Mouse (Mus musculus) stomach, embryonic 16.5 days (tissue): ENCODE measurements around the gene Igfbp3. TPM values are rescaled to one million over a fixed set of nuclear protein-coding genes. Genes with fewer than 3 reads are reported as not detected.

Experiments
- ATAC-seq: fragments of 200-750 bp; cut with Nextera tagmentation; 2 replicates; pipeline ENCODE4 v1.8.0; 2017; ENCODE audit warnings: moderate number of reproducible peaks, moderate TSS enrichment; ENCODE audit not compliant: insufficient read depth, low FRiP score
- H3K27ac ChIP-seq: fragments of 300-500 bp; sonication (generic); 2 replicates; pipeline ENCODE4 v1.5.1; 2014; ENCODE audit warnings: low read length
- H3K27me3 ChIP-seq: fragments of 300-500 bp; sonication (generic); 2 replicates; pipeline ENCODE4 v1.6.1; 2014; ENCODE audit warnings: low read length, control low read depth, mixed read lengths; ENCODE audit not compliant: control insufficient read depth, insufficient read depth
- H3K36me3 ChIP-seq: fragments of 300-500 bp; sonication (generic); 2 replicates; pipeline ENCODE4 v1.6.1; 2014; ENCODE audit warnings: low read length; ENCODE audit not compliant: control insufficient read depth, insufficient read depth
- H3K4me1 ChIP-seq: fragments of 300-500 bp; sonication (generic); 2 replicates; pipeline ENCODE4 v1.6.1; 2014; ENCODE audit warnings: low read length, control low read depth, mixed read lengths; ENCODE audit not compliant: control insufficient read depth, insufficient read depth
- H3K4me2 ChIP-seq: fragments of 300-500 bp; sonication (generic); 2 replicates; pipeline ENCODE4 v1.6.1; 2014; ENCODE audit warnings: low read depth, low read length, mixed read lengths
- H3K4me3 ChIP-seq: fragments of 300-500 bp; sonication (generic); replicated peaks from 2 replicates; pipeline ENCODE4 v1.5.1; 2014; ENCODE audit warnings: mild to moderate bottlenecking, low read length
- H3K9ac ChIP-seq: fragments of 300-500 bp; sonication (generic); 2 replicates; pipeline ENCODE4 v1.6.1; 2014; ENCODE audit warnings: low read length
- H3K9me3 ChIP-seq: fragments of 300-500 bp; sonication (generic); replicated peaks from 2 replicates; pipeline ENCODE4 v1.6.1; 2016; ENCODE audit warnings: low read length, control low read depth; ENCODE audit not compliant: control insufficient read depth
- WGBS: fragments of 180-500 bp; shearing (Covaris S2); extraction: QIAGEN DNeasy Blood & Tissue Kit; methylation state at CpG from one replicate; pipeline ENCODE4 v1.1.7; 2014; 5-methylcytosine and 5-hydroxymethylcytosine counted together
- polyA plus RNA-seq: library from polyadenylated mRNA; unstranded; fragments of >200 nt; fragmentation: Nextera tagmentation; extraction: Ambion mirVana; gene quantifications from 2 replicates; pipeline ENCODE4 v1.2.1, GENCODE M21; 2015

Gene Igfbp3
- polyA plus RNA-seq = 41.4 and 50.8 TPM in 2 replicates

GRCm38 (mm10) chr11:7213501-7214341 is at the start of gene Igfbp3:
Gene Igfbp3, minus strand, starts transcription at chr11:7213923.
- Histone ChIP-seq H3K9me3 (no peaks in the 10 kb centered on the region), H3K27me3 (peaks cover 18% of the 10 kb centered on the region), H3K4me1 (peaks cover 16% of the 10 kb centered on the region; the same call in 1 of the 2 replicates), H3K36me3 (no peaks in the 10 kb centered on the region), H3K4me2 (peak within 1 kb of the TSS; percentile 94), H3K4me3 (peak within 1 kb of the TSS; percentile 65), H3K27ac (0 out of 2 replicates have a peak within 1 kb of the TSS, but pooled peaks have one; percentile 53), H3K9ac (peak within 1 kb of the TSS; percentile 73)
- ATAC-seq = peak; percentile 85
- WGBS = under 1% methylated on average over 103 of the region's 104 CpGs

- no peak for ATAC-seq
- Histone ChIP-seq H3K27ac (no peak overlapping the region), H3K27me3 (no peaks in the 10 kb centered on the region), H3K4me2 (no peak overlapping the region), H3K9me3 (no peaks in the 10 kb centered on the region), H3K4me3 (no peak overlapping the region), H3K4me1 (no peaks in the 10 kb centered on the region), H3K36me3 (no peaks in the 10 kb centered on the region), H3K9ac (no peak overlapping the region)
- WGBS = 92% methylated on average over 5 of the region's 5 CpGs
Measured at GRCm38 (mm10) chr11:7250870-7251269, 37.1 kb upstream of the Igfbp3 start.

GRCm38 (mm10) chr11:7250415-7250814 is 36.7 kb upstream of the Igfbp3 start:
- 83% methylated on average over 2 of the region's 2 CpGs for WGBS
- Histone ChIP-seq H3K27me3 (no peaks in the 10 kb centered on the region), H3K36me3 (no peaks in the 10 kb centered on the region), H3K9ac (no peak overlapping the region), H3K27ac (no peak overlapping the region), H3K4me3 (no peak overlapping the region), H3K4me2 (no peak overlapping the region), H3K9me3 (no peaks in the 10 kb centered on the region), H3K4me1 (no peaks in the 10 kb centered on the region)
- ATAC-seq = no peak

- no peaks in the 10 kb centered on the region for H3K4me1 ChIP-seq
- H3K27me3 ChIP-seq = no peaks in the 10 kb centered on the region
- H3K4me3 ChIP-seq = no peak overlapping the region
- no peak for ATAC-seq
- 73% methylated on average over 1 of the region's 1 CpGs for WGBS
- H3K4me2 ChIP-seq = no peak overlapping the region
- no peak overlapping the region for H3K9ac ChIP-seq
- no peak overlapping the region for H3K27ac ChIP-seq
- H3K36me3 ChIP-seq = no peaks in the 10 kb centered on the region
- H3K9me3 ChIP-seq = no peaks in the 10 kb centered on the region
Measured at GRCm38 (mm10) chr11:7244782-7245181, 31.1 kb upstream of the Igfbp3 start.

- Histone ChIP-seq H3K36me3 (no peaks in the 10 kb centered on the region), H3K4me2 (no peak overlapping the region), H3K4me3 (no peak overlapping the region), H3K4me1 (no peaks in the 10 kb centered on the region), H3K9me3 (no peaks in the 10 kb centered on the region), H3K9ac (no peak overlapping the region), H3K27me3 (no peaks in the 10 kb centered on the region), H3K27ac (no peak overlapping the region)
- WGBS = 62% methylated on average over 4 of the region's 4 CpGs
- no peak for ATAC-seq
Measured at GRCm38 (mm10) chr11:7239041-7239740, 25.5 kb upstream of the Igfbp3 start.

GRCm38 (mm10) chr11:7238546-7238945 is 24.8 kb upstream of the Igfbp3 start:
- Histone ChIP-seq H3K9ac (no peak overlapping the region), H3K27me3 (no peaks in the 10 kb centered on the region), H3K4me3 (no peak overlapping the region), H3K4me2 (no peak overlapping the region), H3K27ac (peak overlapping the region; percentile 72), H3K9me3 (no peaks in the 10 kb centered on the region), H3K36me3 (no peaks in the 10 kb centered on the region), H3K4me1 (no peaks in the 10 kb centered on the region)
- 91% methylated on average over 6 of the region's 6 CpGs for WGBS
- no peak for ATAC-seq

GRCm38 (mm10) chr11:7237712-7238111 is 24.0 kb upstream of the Igfbp3 start:
- no peaks in the 10 kb centered on the region for H3K9me3 ChIP-seq
- 42% methylated on average over 6 of the region's 6 CpGs for WGBS

GRCm38 (mm10) chr11:7236751-7237150 is 23.0 kb upstream of the Igfbp3 start:
- H3K9ac ChIP-seq = no peak overlapping the region
- no peak for ATAC-seq
- no peak overlapping the region for H3K27ac ChIP-seq
- H3K9me3 ChIP-seq = no peaks in the 10 kb centered on the region
- no peaks in the 10 kb centered on the region for H3K36me3 ChIP-seq
- no peaks in the 10 kb centered on the region for H3K4me1 ChIP-seq
- WGBS = 84% methylated on average over 2 of the region's 2 CpGs
- no peaks in the 10 kb centered on the region for H3K27me3 ChIP-seq
- no peak overlapping the region for H3K4me2 ChIP-seq
- H3K4me3 ChIP-seq = no peak overlapping the region

More at GRCm38 (mm10) chr11:7237712-7238111, 24.0 kb upstream of the Igfbp3 start:
- no peak overlapping the region for H3K4me2 ChIP-seq
- no peaks in the 10 kb centered on the region for H3K4me1 ChIP-seq
- peak; percentile 86 for ATAC-seq
- no peaks in the 10 kb centered on the region for H3K27me3 ChIP-seq
- no peak overlapping the region for H3K9ac ChIP-seq
- H3K4me3 ChIP-seq = no peak overlapping the region
- H3K36me3 ChIP-seq = no peaks in the 10 kb centered on the region
- peak overlapping the region; percentile 72 for H3K27ac ChIP-seq

- no peaks in the 10 kb centered on the region for H3K36me3 ChIP-seq
- no peak overlapping the region for H3K4me3 ChIP-seq
- ATAC-seq = no peak
- no peaks in the 10 kb centered on the region for H3K4me1 ChIP-seq
- no peaks in the 10 kb centered on the region for H3K9me3 ChIP-seq
- no peaks in the 10 kb centered on the region for H3K27me3 ChIP-seq
- no peak overlapping the region for H3K9ac ChIP-seq
- H3K27ac ChIP-seq = no peak overlapping the region
- no peak overlapping the region for H3K4me2 ChIP-seq
- WGBS = 67% methylated on average over 3 of the region's 3 CpGs
Measured at GRCm38 (mm10) chr11:7234981-7235609, 21.4 kb upstream of the Igfbp3 start.
